Mouse (Mus musculus) brain, embryonic 18.5 days (tissue): ENCODE measurements around the gene Med1.

ENCODE experiments used
- DNase-seq: peaks from one replicate; pipeline ENCODE4 v3.0.0-alpha.2; 2012; ENCODE audit warnings: low read depth, low spot score

Med1 gene

DNA sequence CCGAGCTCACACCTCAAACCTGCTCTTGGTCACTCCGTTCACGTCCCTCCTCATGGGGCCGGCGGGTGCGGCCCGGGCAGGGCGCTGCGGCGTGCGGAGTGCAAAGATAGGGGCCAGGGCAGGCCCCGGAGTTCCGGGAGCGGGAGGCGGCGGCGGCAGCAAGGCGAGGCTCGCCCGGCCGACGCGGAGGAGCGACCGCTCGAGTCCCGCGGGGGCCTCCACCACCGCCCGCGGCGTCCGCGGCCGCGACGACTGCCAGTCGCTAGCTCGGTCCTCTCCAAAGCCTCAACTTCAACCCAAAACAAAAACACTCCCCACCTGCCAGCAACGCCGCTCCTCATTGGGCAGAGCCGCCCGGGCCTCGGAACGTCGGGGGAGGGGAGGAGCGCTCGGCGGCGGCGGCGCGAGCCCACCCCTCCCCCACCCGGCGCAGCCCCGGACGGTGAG lies 43.8 kb downstream of the Med1 start:
- peak; percentile 82 for DNase-seq

DNA sequence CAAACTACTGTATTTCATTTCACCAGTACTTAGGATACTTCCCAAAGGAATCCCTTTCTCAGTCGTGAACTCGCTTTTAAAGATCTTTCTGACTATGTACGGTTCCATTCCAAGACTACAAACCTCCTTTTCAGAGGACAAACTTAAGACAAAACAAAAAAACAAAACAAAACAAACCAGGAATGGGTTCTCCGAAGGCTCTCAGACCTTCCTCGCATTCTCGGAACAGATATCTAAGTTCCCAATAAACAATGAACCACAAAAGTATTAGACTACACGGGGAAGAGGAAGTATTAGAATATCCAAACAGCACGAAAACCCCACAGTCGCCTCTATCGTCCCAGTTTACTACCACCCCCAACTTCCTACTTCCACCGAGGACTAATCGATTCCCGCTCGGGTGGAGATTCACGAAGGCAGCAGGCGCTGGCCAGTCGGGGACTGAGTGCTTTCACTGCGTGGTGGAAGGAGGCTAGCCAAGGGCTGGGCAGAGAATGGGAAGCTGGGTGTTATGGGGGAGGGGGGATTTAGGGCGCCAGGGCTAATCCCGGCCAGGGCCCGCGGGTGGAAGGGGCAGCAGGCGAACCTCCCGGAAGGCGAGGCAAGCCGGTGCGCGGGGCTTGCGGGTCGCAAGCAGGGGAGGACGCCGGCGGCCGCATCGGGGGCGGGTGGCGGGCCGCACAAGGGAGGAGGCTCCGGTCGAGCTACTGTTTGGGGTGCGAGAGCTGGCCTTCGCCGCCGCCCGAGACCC lies 44.4 kb downstream of the Med1 start:
- DNase-seq, result no peak

DNA sequence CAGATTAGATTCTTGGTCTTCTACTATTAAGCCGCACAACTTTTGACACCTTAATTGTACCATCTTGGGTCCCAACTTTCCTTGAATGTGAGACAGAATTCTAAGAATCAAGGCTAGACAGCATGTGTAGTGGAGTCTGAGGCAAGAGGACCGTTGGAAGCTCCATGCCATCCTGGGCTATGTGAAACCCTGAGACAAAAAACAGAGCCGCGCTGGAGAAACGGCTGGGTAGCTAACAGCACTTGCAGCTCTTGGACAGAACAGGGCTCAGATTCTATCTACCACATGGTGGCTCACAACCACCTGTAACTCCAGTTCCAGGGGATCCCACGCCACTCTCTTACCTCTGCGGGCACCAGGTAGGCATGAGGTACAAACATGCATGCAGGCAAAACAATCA lies 47.2 kb downstream of the Med1 start:
- DNase-seq, result no peak

DNA sequence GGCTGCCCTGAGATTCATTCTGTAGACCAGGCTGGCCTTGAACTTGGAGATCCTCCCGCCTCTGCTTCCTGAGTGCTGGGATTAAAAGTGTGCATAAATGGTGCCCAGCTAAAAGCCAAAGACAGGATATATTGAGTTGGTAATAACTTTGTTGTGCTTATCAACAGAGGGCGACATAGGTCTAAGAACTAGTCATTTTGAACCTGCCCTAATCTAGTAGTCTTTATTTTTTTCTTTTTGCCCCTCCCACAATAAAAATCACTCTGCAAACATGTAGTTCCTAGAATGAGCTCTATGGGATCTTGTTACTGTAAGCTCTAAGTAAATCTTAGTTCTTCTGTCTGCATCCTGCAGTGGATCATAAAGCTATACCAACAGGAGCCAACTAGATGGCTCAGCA lies 50.5 kb downstream of the Med1 start:
- DNase-seq, result no peak

DNA sequence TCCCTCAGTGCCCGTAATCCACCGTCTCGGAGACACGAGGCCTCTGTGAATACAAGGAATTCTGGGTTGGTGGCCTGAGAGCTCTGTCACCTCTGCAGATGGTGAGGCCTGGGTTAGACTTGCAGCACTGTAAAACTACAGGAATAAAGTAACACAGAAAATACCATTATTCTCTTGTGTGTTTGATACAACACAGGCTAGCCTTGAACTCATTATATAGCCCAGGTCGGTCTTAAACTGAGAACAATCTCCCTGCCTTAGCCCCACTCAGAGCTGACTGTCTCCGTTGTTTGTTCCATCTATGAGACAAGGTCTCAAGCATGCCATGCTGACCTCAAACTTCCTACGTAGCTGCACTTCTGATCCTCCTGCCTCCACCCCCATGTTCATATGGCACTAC lies 54.2 kb downstream of the Med1 start:
- no peak for DNase-seq

DNA sequence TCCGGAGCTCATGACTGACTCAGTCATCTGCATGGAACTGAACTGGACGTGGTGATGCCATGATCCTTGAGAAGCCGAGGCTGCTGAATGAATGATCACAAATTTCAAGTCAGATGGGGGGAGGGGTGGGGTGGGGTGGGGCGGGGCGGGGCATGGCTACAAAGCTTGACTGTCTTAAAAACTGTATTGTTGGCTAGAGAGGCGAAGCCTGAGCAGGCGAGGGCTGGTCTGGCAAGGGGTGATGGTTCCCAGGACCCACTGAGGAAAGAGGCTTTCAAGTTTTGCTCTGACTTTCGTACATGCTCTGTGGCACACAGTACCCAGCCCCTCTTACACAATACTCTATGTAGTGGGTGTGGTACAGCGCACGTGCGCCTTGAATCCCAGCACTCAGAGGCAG lies 55.3 kb downstream of the Med1 start:
- no peak for DNase-seq

DNA sequence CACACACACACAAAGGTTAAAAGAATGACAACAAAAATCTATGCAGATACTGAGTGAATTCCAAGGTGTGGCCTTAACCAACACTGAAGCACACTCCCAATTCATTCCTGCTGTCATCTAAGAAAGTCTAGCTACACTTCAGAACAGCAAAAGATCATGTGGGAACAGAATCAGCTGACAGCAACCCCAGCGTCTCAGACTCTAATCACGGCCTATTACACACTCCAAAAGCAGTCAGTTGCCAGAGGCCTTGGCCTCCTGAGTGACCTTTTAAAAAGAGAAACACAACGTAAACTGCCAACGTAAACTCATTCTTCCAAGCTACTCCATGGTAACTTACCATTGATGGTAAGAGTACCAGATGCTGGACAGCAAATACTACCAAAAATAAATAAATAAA lies 58.1 kb downstream of the Med1 start:
- DNase-seq, result no peak

DNA sequence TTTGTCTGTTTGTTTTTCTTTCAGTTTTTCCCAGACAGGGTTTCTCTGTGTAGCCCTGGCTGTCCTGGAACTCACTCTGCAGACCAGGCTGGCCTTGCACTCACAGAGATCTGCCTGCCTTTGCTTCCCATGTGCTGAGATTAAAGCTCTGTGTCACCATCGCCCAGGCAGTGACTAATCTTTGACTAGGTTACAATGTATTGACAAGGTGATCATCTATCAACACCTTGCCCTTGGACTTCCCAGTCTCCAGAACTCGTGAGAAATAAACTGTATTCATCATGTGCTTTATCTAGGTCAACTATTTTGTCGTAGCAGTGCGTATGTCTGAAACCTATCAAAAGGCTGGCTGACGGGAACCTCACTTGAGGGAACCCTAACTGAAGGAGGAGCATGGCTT lies 69.7 kb downstream of the Med1 start:
- no peak for DNase-seq

DNA sequence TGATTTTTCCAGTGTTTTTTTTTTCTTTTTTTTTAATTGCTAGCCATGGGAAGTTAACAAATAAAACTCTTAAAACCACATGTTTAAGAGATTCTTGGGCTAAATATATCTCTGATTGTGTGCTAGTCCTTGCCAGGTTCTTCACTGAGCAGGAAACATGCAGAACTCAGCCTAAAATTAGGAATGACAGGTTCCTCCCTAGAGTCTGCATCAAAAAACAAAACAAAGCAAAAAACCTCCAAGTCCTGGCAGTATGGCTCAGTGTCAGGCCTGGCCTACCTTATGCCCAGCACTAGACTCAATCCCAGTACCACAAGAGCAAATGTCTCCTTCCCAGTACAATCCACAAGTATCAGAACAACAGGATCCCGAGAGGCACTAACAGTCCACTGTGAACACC lies 78.7 kb downstream of the Med1 start:
- no peak for DNase-seq

DNA sequence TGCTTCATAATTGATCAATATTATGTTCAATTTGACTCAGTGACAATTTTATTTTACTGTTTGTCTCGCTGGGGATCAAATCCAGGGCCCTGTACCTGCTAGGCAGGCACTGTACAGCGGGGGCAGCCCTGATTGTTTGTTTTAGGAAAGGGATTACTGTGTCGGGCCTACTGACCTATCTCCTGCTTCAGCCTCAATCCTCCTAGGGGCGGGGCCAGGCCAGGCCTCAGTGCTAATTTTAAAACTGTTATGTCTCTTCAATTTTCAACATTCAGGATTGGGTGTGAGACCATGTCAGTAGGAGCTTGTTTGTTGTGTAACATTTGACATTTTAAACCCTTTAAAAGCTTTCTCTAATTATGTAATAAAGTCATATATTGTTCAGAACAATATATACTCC lies 79.6 kb downstream of the Med1 start:
- no peak for DNase-seq

DNA sequence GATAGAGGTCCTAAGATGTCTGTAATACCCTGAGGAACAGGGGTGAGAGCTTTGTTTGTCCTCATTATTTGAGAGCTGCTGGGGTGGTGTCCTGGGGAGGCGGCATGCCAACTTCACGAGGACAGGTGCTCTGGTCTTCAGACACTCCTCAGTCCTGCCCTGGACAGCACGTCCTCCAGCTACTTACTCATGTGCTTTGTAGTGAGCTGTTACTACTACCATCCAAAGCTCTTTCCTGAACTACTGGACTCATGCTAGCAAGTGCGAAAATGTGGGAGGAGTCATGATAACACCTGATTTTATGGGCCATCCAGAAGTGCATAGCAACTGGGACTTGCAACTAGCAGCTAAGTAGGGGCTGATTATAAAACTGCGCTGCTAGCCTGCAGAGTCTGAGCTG lies 83.4 kb downstream of the Med1 start:
- DNase-seq, result no peak
